Mouse (Mus musculus) MEL (cell line): Measurements from ENCODE around the gene Mob4.

Experiments used
- CTCF ChIP-seq, 3 experiments: IDR thresholded peaks in 2 of 3; conservative IDR thresholded peaks in 1 of 3; 2 replicates each; pipeline ENCODE4 v1.5.1; 2011 to 2012; ENCODE audit warnings: low read length in 3 of 3, low read depth in 2 of 3, mild to moderate bottlenecking in 2 of 3, improper control_type of control experiment in 1 of 3, inconsistent platforms in 1 of 3, mixed read lengths in 1 of 3, moderate library complexity in 1 of 3; ENCODE audit not compliant: control insufficient read depth in 1 of 3, insufficient read depth in 1 of 3, poor library complexity in 1 of 3, severe bottlenecking in 1 of 3
- POLR2A ChIP-seq, 2 experiments: IDR thresholded peaks; 2 replicates each; pipeline ENCODE4 v1.6.1; 2011 to 2012; ENCODE audit warnings: low read length in 2 of 2, mild to moderate bottlenecking in 2 of 2, control low read depth in 1 of 2, improper control_type of control experiment in 1 of 2, low read depth in 1 of 2, moderate library complexity in 1 of 2; ENCODE audit not compliant: control insufficient read depth in 1 of 2, insufficient read depth in 1 of 2, poor library complexity in 1 of 2
- POLR2AphosphoS5 ChIP-seq: IDR thresholded peaks from 2 replicates; pipeline ENCODE4 v1.6.1; 2012; ENCODE audit warnings: low read depth, borderline replicate concordance, mild to moderate bottlenecking, inconsistent platforms, low read length, moderate library complexity, mixed read lengths

DNA sequence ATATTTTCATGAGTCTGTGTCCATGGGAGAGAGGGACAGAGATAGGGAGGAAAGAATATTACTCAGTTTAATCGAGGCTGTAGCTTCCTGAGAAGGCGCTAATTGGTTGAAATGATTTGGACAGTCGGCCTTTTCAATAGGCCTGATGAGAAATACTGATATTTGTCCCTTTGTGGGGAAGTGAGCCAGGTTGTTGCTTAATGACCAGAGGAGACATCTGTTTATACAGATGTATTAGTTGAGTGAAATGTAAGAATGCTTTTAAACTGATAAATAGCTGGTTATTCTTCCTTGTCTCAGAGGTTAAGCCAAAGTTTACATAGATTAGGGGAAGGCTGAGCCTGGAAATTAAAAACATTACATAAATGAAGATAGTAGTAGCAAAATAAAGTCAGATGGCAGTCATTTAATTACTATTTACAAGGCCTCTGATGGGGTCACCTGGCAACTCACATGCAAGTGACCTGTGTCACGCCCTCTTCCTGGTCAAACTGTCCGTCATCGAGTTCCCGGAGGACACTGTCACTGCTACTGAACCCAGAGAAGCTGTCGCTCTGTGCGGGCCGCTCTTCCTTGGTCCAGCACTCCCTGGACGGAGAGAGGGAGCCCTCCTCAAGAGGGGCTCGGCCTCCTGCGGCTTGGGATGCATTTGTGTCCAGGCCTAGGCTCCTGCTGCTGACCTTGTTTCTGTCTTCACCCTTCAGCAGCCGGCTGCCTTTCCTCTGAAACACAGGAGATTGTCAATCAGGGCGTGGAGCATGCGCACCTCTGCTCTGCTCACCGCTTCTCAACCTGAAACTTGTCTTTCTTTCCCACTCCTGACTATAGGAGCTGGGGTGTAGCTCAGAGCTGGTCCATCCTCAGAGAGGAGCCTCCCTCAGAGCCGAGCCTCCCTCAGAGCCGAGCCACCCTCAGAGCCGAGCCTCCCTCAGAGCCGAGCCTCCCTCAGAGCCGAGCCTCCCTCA, 40.6 kb downstream of the Mob4 start:
- TF ChIP-seq POLR2A (IDR thresholded peaks at IDR 0.05; ENCODE audit: control insufficient read depth in 1 of 2, insufficient read depth in 1 of 2, low read depth in 1 of 2, low read length in 2 of 2, poor library complexity in 1 of 2): no peak
- no peak for TF ChIP-seq POLR2AphosphoS5
- no peak for TF ChIP-seq CTCF (IDR thresholded peaks at IDR 0.05 in 2 of 3, conservative IDR thresholded peaks at IDR 0.05 in 1 of 3; ENCODE audit: control insufficient read depth in 1 of 3, insufficient read depth in 1 of 3, low read depth in 2 of 3, low read length in 3 of 3, poor library complexity in 1 of 3, severe bottlenecking in 1 of 3)
